Mouse (Mus musculus) adrenal gland, adult 18-20 months (tissue): Measurements from ENCODE around the gene Sytl1. TPM values are rescaled to one million over a fixed set of nuclear protein-coding genes. Genes with fewer than 3 reads are reported as not detected.
A peak's percentile ranks its signal among the peaks of the same experiment; 100 is the strongest.

Source experiments
- DNase-seq, 2 experiments: peaks; one replicate each; pipeline ENCODE4 v3.0.0; 2021 to 2022; ENCODE audit warnings: low spot score in 2 of 2
- total RNA-seq, 2 experiments: library from RNA; stranded (reverse); gene quantifications; 1 replicate in 1 of 2; 2 replicates in 1 of 2; pipeline ENCODE4 v1.2.3; 2021

Gene Sytl1
- total RNA-seq, 2 experiments from 2014 or later: 1.2 to 1.5 TPM

DNA sequence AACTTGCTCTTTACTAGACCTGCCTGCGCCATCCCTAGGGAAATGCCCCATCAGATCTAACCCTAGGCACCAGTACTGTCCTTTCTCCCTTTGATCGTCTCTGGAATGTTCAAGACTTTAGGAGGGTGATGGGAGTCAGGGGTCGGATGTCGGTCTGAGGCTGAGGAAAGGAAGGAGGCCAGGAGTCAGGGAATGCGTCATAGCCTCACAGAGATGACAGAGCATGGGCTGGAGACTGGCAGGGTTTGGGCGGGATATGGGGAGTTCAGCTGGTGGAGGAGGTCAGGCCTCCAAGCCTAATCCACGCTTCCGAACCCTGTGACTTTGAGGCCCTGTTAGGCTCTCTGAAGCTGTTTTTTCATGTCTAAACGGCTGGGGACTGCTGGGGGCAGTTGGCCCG, 49.3 kb downstream of the Sytl1 start:
- DNase-seq: no peak

GRCm38 (mm10) chr4:133213268-133213590, 49.7 kb downstream of the Sytl1 start:
- DNase-seq: no peak

DNA sequence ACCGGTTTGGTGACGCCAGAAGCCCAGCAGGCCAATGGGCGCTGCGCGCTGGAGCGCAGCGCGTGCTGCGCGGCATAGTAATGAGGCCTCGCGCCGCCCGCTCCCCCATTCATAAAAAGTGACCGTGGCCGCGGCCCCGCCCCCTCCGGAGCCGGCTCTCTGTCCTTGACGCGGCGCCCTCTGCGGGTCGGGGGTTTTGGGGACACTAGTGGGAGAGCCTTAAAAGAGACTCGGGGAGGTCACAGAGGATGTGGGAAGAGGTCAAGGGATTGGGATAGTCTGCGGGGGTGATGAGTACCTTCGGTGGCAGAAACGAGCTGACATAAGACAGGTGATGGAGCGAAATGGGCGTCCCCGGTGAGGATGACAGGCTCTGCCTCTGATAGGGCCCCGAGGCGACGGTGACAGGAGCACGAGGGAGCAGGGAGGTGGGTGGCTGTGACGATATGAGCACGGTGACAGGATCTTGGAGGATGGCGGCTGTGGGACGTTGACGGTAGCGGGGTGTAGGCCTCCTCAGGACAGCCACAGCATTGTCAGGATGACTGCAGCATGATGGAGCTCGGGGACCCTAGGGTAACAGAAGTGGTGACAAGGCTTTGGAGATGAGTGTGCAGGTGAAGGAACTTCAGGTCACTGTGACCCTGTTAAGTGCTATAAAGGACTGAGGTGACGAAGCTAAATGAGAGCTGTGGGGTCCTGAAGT, 50.2 kb downstream of the Sytl1 start:
- DNase-seq: peak; percentile 74 to 81

DNA sequence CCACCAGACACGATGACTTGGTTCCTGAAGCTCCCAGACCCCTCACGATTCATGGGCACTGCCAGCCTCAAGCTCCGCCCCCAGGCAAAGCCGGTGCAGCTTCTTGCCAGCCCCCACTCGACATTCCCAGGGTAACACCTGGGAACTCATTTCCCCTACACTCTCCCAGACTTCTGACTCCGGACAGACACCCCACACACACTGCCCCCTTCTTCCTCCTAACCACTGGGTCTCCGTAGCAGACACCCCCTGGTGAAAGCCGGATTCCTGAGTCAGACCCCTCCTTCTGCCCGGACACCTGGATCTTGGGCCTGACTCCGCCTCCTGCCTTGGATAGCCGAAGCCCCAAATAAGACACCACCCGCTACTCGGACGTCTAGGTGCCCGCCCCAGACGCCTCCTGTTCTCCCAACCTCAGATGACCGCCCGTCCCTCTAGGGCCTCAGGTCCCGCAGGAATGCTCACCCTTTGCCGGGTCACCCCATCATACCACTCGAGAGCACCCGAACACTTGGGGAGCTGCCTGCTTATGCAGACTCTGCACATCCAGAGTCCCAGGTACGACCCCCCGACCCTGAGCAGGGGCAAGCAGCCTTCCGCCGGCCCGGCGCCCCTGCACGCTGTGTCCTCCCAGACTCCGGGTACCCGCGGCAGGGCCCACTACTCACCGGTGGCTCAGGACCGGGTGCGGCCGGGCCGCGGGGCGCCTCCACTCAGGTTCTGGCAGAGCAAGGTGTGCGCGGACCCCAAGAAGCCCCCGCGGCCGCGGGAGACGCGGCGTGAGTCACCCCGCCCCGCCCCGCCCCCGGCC, 51.0 kb downstream of the Sytl1 start, which contains the start of the genes Cd164l2 and Gpr3:
Cd164l2 (plus strand) TSS at position 381 of the 811 bp plus-strand sequence.
Gpr3 (minus strand) TSS at position 786 of the 811 bp plus-strand sequence.
- no peak for DNase-seq

GRCm38 (mm10) chr4:133210788-133211390, 52.0 kb downstream of the Sytl1 start:
- DNase-seq: no peak

DNA sequence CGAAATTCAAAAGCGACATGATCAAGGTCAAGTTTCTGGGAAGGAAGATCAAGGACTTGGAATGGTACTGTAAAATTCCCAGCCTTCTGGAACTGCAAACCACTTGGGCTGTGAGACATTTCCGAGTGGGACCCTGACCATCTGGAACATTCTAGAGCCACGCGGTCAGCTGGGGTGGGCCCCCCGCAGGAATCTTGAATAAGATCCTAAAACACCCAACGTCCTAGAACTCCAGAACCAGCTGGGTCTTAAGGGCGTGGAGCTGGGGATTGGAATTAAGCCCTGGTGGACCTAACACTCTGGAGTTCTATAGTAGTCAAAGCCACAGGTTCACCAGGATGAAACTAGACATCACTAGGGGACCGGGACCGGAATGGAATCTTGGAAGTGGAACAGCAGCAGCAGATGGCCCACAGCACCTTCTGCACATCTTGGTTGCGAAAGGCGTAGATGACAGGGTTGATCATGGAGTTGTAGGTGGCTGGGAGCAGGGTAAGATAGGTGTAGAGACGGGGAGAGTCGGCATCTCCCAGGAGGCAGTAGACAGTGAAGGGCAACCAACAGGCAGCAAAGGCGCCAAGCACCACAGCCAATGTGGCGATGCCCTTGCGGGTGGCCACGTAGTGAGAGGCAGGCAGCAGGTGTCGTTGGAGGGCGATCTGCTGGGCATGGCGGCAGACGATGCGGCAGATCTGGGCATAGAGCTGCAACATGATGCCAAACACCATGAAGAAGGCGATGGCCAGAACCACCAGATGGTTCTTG, 52.7 kb downstream of the Sytl1 start:
- no peak for DNase-seq

DNA sequence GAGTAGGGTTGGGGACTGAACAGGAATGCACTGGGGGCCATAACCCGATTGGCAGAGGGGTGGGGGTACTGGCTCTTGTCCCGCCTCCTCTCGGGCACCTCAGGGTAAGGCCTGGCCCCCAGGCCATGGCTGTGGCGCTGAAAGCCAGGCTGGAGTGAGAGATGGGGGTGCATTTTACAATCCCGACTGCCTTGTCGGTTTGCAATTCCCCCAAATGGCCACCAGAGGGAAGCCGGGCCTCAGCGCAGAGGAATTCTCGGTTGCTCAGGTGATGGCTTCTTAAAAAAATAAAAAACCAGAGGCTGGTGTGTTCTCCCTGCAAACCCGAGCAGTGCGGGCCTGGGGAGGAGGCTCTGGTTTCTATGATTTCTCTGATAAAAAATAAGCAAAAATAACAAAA, 53.5 kb downstream of the Sytl1 start:
- peak in 1 of 2 experiments; percentile 51 for DNase-seq

- DNase-seq: no peak
These were observed 58.5 kb downstream of the Sytl1 start for GRCm38 (mm10) chr4:133204379-133204778.

DNA sequence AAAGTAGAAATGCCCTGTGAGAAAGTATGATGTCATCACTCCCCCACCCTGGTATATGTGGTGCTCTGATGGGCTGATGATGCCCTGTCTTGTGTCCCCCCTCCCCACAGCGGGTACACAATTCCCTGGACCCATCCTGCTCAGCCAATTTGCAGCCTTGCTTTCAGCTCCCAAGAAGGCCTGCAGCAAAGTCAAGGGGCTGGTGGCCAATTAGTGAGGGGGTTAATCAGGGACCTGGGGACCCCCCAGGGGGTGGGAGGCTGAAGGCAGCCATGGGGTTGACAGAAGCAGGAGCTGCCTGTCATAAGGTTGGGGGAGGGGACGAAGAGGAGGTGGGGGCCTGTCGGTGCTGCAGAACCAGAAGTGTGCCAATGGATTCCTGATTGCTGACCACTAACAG, 59.3 kb downstream of the Sytl1 start:
- no peak for DNase-seq

Other genes with a start within 250 kb of the Sytl1 start
- 100 to 1,000 TPM in 1 of 2 experiments, 10 to 100 TPM in 1; 97.5 to 102 TPM for gene Wasf2, start 132.6 kb downstream of the Sytl1 start, total RNA-seq
- 1 to 10 TPM; 1.1 to 2.6 TPM for gene Cd164l2, start 51.0 kb downstream of the Sytl1 start, total RNA-seq
- 1 to 10 TPM in 1 of 2 experiments, under 1 TPM in 1; 0.26 to 1.2 TPM for gene Gpr3, start 50.6 kb downstream of the Sytl1 start, total RNA-seq
- 10 to 100 TPM; 30.7 to 34.2 TPM for gene Map3k6, start 22.3 kb downstream of the Sytl1 start, total RNA-seq
- 10 to 100 TPM; 55.5 to 61.6 TPM for gene Tmem222, start 14.7 kb upstream of the Sytl1 start, total RNA-seq
- gene Wdtc1, start 90.4 kb upstream of the Sytl1 start, total RNA-seq: 10 to 100 TPM; 57.6 to 63.6 TPM
- gene Slc9a1, start 106.6 kb upstream of the Sytl1 start, total RNA-seq: 10 to 100 TPM; 44.5 to 55.0 TPM
- gene Tent5b, start 217.0 kb upstream of the Sytl1 start, total RNA-seq: 1 to 10 TPM; 2.0 to 4.6 TPM
- 1 to 10 TPM; 4.4 to 5.3 TPM for gene Trnp1, start 235.4 kb upstream of the Sytl1 start, total RNA-seq